Mouse (Mus musculus): Measurements from ENCODE around the gene Nkx2-5.

Gene Nkx2-5

DNA sequence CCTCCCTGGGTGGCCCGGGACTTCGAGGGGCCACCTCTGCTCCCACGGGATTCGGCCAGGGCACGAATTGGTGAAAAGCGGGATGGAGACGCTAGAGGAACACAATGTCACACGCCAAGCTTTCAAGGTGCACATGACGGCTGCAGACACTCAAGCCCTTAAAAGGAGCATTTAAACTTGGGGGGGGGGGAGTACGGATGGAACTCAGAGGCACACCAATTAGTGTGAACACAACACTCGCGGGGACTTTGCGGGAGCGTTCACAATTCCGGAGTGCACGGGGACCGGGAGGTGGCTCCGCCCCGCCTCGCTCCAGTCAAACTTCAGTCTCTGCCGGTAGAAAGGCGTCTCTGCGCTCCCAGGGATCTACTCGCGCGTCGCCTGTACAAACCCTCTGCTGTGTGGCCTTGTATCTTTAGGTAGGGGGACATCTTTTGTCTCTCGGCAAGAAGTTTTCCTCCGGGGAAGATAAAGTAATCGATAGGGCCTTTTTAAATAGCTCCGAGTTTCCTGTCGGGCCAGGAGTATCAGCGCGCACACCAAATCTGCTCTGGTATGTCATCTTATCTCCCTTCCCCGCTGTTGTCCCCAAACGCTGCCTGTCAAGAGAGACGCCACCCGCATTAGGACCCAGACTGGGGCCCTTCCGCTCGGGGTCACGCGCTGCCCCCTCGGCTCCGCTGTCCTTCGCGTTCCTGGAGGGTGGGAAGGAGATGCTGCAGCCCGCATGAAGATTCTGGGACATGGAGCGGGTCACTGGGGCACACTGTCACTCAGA lies 5.7 kb upstream of the Nkx2-5 start:
- DNase-seq (ENCODE audit: low read depth): no peak

DNA sequence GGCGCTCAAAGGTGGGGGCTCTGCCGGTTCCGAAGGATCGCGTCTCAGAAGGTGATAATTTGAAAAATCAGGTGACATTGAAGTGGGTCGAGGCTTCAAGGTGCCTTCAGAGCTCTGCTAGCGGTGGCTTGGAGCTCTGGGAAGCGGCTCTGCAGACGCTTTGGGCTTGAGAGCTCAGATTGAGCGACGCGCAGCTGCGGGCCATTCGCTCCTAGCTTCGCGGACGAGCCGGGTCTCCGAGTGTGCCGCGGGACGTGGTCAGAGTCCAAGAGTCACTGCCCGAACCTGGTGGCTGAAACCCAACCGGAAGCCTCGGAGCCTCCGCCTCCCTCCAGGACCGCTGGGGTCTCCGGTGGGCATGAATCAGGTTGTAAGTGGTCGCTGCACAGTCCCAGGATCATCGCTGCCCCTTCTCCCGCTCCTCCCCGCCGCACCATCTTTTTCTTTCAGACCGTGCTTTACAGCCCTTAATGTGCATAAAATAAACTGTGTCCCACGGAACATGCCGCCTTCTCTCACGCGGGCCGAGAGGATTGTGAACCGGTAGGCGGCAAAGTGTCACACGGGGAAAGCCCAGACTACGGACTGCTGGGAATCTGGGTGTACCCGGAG lies 5.0 kb upstream of the Nkx2-5 start:
- DNase-seq (ENCODE audit: low read depth): no peak

DNA sequence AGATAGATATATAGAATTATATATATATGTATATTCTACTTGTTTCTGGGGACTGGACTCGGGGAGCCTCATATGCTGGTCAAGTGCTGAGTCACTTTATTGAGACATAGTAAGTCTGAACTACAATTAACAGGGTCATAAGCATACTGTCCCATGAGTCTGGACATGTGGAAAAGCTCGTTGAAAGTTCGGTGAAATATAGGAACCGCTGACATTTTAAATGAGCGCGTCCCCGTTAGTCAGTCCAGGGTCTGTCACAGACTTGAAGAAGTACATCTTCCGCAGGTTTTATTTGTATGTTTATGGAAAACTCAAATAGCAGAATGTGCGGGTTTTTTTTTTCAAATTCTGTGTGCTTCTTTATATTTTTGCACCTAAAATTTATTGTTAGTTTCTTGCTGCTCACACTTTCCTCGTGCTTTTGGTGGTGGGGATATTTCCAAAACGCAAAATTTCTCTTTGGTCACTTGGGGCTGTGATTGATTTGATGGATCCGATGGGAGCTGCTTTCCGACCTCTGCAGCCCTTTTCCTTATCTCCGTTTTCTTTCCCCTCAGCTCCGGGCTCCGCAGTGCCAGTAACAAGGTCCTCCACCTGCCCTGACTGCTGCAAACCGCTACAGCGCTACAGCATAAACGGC lies 4.4 kb upstream of the Nkx2-5 start:
- DNase-seq (ENCODE audit: low read depth): no peak

DNA sequence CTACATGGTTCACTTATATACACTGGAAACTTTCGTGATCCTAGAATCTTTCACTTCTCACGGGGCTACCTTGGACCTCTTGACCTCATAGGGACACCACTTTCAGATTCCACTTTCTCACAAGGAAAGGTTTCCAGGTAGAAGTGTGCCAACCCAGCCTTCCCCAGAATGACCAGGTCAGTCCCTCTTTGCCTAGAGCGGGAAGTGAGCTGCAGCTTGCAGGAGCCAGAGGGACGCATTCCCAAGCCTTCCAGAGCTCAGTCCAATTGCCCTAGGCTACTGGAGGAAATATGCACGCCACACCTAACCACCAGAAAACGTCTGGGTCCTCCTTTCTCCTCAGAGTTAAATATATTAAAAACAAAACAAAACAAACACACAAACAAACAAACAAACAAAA lies 3.4 kb upstream of the Nkx2-5 start:
- DNase-seq (ENCODE audit: low read depth): no peak

DNA sequence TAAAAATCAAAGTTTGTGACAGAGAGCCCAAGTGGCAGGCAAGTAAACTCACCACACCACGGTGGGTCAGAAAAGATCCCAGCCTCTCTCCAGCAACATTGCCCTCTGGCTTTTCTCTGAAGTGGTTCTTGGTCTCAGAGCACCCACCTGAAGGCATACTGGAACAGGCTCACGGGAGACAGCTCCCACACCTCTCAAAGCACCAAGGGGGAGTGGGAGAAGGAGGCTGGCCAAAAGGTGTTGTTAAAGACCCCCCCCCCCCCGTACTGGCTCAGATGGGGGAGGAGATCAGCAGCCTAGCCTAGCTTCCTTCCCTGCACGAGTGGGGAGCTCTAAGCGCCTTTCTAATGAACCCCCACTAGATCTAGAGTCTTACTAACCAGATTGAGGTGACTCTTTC lies 3.0 kb upstream of the Nkx2-5 start:
- DNase-seq (ENCODE audit: low read depth): no peak

DNA sequence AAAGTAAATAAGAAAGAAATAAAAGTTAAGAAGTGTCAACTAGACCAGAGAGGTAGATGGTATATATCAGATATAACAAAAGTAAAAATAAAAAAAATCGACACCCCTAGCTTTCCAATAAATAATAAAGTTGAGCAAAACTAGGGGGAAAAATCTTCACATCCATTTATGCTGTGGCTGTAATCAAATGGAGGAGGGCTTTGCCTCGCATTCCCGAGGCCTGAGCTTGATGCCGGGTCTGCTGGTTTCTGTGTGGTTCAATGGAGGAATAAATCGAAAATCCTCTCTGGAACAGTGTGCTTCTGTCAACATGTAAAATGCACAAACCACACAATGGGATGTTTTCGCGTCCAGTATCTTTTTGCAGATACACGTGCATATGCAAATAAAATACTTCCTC lies 1.6 kb upstream of the Nkx2-5 start:
- no peak for DNase-seq (ENCODE audit: low read depth)

DNA sequence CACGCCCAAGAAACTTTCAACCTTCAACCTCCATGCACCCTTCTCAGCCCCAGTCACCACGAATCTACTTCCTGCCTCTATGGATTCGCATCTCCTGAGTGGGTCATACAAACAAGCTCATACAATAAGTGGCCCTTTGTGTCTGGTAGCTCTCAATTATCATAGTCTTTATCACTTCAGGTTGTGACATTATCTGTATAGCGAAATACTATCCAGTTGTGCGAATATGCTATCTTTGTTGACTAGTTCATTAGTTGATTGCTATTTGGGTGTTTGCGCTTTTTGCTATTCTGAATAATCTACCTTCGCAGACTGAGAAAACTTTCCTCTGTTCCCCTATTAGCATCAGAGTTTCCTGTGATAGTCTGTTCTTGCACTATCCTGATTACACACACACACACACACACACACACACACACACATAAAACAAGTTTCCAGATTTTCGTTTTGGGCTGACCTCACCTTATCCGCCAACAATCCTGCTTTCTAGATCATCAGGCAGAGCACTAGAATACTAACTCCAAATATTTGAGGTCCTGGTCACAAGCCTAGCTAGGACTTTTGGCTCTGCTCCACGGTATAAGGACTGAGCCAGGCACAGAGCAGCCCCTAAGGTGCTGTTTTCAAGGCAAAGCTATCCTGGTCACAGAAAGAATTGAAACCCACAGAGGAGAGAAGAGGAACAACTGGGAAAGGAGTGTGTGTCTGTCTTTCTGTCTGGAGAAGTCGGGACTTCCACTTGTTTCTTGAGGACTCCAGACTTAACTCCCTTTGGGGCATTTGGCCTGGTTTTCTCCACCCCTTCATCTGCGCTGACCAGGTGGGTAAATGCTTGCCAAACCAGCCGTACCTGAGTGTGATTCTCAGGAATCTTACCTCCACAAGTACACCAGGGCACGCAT lies 591 bp upstream of the Nkx2-5 start:
- DNase-seq (ENCODE audit: low read depth): no peak

DNA sequence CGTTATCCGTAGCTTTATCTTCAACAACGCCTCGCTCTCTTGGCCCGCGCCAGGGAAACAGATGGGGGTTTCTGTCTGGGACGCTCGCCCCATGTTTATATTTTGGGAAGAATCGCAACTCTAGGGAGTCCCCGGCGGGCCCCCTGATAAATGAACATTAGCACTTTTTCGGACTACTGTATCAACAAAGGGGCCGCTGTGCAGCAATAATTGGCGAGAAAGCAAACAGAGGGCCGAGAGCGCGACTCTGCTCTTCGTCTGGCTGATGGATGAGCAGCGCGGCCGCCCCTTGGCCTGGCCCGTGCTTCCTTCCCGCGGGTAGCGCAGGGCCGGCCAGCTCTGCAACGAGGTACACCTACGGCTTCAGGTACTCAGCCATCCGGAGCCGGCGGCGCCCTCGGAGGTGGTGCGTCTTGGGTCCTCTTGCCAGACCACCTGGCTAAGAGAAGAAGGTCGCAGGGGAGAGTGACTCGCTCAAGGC lies 398 bp downstream of the Nkx2-5 start:
- DNase-seq (ENCODE audit: low read depth): no peak

DNA sequence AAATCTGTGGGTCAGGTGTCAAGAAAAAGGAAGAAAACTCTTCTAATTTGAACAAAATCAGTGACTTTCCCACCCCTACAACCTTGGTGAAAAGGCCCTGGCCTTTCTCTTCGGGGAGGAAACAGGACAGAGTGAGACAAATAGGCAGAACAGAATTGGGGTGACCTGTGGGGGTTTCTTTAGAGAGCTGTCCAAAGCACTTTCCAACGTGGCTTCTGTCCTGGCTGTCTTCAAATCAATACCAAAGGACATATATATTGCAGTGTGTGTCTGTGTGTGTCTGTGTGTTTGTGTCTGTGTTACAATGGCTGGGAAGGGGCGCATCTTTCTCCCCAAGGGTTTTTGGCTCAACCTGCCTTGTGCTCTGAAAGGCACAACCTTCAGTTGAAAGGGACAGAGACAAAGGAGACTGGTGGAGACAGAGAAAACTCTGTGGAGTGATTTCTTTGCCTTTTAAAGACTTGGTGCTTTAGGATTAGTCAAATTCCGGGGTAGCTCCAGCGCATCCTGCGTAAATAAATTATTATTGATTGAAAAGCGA lies 1.0 kb downstream of the Nkx2-5 start:
- no peak for DNase-seq (ENCODE audit: low read depth)

DNA sequence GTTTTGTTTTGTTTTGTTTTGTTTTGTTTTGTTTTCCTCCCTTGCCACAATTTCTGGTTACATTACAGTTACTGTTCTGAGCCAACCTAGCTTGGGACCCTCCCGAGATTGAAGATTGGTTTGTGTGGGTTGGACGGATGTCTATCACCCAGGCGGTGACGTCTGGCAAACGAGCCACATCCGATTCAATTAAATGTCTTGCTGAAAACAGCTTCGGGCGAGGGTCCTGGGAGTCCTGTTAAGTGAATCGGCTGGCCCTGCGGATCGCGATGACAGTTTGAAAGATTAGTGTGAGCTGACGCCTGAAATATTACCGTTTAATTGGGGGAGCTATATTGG lies 1.6 kb downstream of the Nkx2-5 start:
- DNase-seq (ENCODE audit: low read depth): no peak

DNA sequence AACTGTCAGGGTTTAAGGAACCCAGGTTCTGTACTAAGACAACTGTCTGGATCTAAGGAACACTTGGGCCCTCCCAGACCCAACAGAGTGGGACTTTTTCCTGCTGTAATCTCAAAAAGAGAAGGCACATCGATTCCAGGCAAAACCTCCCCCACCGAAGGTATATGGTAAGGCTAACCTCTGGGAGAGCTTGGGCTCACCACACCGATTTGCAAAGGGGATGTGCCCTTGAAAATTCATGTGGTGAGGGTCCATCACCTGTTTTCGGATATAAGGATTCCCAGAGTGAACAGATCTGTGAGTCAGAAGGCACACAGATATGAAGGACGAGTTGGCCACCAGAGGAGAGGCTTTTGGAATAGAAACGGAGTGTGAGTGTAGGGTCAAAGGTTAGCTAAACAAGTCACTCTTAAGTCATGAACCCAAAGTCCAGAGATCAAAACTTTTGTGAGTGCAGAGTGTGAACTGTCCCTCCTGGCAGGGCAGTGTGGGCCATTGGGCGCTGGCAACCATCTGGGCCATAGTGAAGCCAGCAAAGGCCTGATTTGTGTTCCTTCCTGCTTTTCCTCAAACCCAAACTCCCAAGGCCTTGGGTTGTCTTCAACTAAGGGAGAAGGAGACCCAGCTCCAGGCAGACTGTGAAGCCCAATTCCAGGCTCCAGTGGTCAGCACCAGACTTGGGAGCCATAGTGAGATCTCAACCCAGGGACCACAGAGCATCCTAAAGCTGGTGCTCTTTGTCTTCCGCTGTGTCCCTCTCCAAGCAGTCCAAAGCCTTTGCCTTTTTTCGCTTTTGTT lies 2.2 kb downstream of the Nkx2-5 start:
- no peak for DNase-seq (ENCODE audit: low read depth)

DNA sequence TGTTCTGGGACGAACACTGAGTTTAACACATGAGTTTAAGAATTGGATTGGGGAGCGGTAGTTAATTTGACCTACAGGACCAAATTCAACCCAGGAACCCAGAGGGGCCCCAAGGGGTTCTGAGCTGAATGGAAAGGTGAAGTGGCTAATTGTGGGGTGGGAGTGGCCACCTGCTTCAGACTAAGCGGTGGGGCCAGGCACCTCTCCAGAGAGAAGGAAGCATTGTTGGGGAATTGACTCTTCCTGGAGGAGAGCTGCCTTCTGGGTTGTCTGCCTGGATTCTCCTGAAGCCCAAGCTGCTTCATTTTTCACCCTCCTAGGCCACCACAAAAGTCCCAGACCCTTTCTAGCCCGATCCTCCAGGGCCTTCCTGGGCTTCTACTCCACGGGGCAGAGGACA lies 2.8 kb downstream of the Nkx2-5 start:
- no peak for DNase-seq (ENCODE audit: low read depth)

DNA sequence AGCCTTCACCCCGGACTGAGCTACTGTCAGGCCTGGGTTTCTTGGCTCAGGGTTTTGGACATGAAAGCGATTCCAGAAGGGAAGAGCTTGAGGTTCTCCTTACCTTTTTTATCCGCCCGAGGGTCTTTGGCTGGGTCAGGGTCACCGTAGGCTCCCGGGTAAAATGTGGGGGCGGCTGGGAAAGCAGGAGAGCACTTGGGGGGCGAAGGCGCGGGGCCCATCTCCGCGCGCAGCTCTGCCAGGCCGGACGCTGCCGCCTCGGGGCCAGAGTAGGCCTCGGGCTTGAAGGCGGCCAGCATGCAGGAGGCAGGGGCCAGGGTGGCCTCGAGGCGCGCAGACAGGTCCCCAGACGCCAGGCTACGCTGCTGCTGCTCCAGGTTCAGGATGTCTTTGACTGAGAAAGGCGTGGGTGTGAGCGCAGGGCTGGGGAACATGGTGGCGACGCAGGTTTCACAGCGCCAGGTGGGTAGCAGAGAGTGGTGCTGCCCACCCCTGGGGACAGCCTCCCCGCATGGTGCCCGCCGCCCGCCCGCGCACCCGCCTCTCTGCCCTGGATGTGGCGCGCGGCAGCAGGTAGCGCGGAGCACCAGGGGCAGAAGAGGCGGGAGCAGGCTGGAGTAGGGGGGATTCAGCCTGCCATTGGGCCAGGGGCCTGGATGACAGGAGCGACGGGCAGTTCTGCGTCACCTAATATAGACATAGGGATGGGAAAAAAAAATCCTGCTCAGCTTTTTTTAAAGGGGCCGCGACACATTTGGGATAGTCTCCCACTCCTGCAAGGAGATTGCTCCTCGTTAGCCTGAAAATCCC lies 3.7 kb downstream of the Nkx2-5 start:
- DNase-seq (ENCODE audit: low read depth): no peak

DNA sequence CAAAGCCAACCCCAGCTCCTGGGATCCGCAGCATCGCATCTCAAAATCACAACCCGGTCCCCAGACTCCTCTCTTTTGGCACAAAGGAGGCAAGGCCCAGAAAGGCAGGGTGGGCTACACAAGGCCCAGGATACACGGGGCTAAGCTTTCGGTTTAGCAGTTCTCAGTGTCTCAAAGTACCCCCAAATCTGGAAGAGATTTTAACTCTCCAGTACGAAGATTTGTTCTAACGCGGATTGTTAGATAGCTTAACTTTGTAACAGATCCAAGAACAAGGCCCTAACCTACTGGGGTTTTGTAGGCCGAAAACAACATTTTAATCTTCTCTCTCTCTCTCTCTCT lies 4.4 kb downstream of the Nkx2-5 start:
- DNase-seq (ENCODE audit: low read depth): no peak

DNA sequence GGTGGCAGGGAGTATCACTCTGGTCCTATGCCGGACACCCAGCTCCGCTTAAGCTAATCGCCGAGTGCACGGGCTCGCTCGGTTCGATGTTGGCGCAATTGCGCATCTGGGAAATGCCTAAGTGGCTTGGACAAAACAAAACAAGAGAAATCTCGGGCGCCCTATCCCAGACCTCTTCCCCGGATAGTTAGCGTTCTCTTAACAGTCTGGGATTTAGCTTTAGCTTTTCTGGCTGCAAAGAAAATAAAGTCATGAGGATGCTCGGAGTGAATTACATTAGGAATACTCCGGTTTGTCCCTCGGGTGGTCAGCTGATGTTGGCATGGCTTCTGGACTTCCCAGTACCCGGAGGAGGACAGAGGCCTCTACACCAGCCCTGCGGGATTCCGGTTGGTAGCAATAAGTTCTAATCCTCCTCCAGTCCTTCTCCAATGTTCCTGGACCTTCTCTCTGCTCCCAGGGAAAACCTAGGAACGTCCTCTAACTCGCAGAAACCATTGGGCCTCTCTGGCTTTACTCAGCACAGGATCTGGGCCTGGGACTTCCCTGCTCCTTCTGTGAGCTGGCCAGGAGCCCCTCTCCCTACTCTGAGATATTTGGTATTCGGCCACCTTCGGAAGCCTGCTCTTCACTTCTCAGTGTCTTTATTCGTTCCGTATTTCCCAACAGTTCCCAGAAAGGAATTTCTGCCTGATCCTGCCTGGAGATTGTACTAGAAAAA lies 4.9 kb downstream of the Nkx2-5 start:
- DNase-seq (ENCODE audit: low read depth): no peak

DNA sequence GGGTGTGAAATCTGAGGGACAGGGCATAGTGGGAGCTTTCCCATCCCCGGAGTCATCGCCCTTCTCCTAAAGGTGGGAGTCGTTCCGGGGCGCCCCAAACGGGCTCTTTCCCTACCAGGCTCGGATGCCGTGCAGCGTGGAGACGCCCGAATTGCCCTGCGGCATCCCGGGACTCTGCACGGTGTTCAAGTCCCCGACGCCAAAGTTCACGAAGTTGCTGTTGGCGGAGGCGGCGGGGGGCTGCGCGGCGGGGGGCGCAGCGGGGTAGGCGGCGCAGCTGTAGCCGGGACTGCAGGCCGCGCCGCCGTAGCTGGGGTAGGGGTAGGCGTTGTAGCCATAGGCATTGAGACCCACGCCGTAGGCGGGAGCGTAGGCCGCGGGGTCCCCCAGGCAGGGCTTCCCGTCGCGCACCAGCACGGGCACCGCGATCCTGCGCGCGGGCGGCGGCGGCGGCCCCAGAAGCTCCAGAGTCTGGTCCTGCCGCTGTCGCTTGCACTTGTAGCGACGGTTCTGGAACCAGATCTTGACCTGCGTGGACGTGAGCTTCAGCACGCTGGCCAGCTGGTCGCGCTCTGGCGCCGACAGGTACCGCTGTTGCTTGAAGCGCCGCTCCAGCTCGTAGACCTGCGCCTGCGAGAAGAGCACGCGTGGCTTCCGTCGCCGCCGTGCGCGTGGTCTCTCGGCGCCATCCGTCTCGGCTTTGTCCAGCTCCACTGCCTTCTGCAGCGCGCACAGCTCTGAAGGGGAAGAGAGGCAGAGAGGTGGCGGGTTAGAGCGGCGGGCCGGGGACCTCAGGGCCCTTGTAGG lies 5.7 kb downstream of the Nkx2-5 start:
- no peak for DNase-seq (ENCODE audit: low read depth)

DNA sequence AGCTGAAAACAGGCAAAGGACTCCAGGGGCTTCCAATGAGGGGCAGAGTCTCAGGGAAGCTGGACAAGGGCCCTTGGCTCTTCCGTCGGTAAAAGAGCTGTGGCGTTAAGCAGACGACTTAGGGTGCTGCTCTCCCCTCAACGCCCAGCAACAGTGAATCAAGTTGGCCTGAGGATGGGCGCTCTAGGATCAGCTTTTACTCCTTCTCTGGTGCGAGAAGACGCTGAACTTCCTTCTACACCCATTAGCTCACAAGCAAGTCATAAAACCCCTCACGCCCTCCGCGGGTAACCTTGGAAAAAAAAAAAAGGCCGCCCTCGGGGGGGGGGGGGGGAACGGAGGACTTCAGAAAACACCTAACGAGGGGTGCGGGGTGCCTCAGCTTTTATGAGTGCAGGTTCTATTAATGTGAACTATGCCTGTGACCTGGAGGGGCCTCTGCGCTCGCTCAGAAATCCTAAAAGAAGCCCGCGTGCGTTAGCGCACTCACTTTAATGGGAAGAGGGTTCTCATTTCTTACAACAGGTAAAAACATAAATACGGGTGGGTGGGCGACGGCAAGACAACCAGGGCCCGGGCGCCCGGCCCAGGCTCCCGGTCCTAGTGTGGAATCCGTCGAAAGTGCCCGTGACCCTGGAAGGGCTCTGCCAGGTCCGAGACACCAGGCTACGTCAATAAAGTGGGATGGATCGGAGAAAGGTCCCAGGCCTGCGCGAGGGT lies 6.5 kb downstream of the Nkx2-5 start:
- no peak for DNase-seq (ENCODE audit: low read depth)

DNA sequence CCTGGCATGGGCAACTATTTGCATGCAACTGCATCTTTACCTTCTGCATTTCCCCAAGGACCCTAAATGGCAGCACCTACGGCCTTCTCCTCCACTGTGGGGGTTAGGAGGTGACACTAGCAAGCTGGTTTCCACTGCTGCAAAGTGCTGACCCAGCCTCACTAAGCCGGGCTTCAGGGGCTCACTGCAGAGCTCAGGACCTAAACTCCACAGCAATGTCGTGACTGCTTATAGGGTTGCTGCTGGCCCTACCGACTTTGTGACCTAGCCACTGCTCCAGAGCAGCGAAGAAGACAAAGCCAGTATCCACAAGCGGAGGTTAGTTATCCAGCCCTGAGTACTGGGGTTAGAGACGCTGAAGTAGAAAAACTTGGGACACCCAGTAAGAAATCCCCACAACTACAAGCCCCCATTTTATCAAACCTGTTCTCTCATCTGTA lies 7.2 kb downstream of the Nkx2-5 start:
- no peak for DNase-seq (ENCODE audit: low read depth)
